ENCODE assay signal across 9 mouse cellular contexts in genomic region chrX:9221206-9221605, GRCm38 (mm10). TPM values are rescaled to one million over a fixed set of nuclear protein-coding genes. Genes with fewer than 3 reads are reported as not detected.
DNase-seq lines count a peak whose midpoint lies in the region; ATAC-seq lines count a peak whose summit lies in the region.
"Had no signal": no experiment of that assay in that cellular context is flagged by ENCODE, and none has a peak within 500 bp of the region (broad histone marks: within the 10 kb centered on the region; RNA-seq: fewer than 3 reads in every experiment).

No protein-coding gene starts in this region.

- no peaks in the 10 kb centered on the region for H3K4me1 ChIP-seq in kidney, embryonic 14.5 days (ENCODE audit: control insufficient read depth, insufficient read depth, low read length)
- H3K4me1 ChIP-seq in limb, embryonic 10.5 days, result no peaks in the 10 kb centered on the region
- H3K4me1 ChIP-seq in hindbrain, embryonic 16.5 days (ENCODE audit: control insufficient read depth, insufficient read depth, low read depth, low read length), result no peaks in the 10 kb centered on the region

- H3K27me3 ChIP-seq in kidney, embryonic 14.5 days (ENCODE audit: control insufficient read depth, insufficient read depth, low read length), result no peaks in the 10 kb centered on the region
- H3K27me3 ChIP-seq in limb, embryonic 10.5 days (ENCODE audit: low read depth, poor library complexity, severe bottlenecking), result no peaks in the 10 kb centered on the region
- no peaks in the 10 kb centered on the region for H3K27me3 ChIP-seq in hindbrain, embryonic 16.5 days (replicated peaks; ENCODE audit: control insufficient read depth, insufficient read depth, low read length)

- no peak overlapping the region for H3K9ac ChIP-seq in kidney, embryonic 14.5 days (ENCODE audit: low read depth, low read length)
- no peak overlapping the region for H3K9ac ChIP-seq in hindbrain, embryonic 16.5 days (ENCODE audit: low read depth, low read length)

- H3K4me3 ChIP-seq in kidney, embryonic 14.5 days (ENCODE audit: low read length), result no peak overlapping the region
- no peak overlapping the region for H3K4me3 ChIP-seq in limb, embryonic 10.5 days
- H3K4me3 ChIP-seq in hindbrain, embryonic 16.5 days (ENCODE audit: low read length), result no peak overlapping the region

- no peaks in the 10 kb centered on the region for H3K9me3 ChIP-seq in kidney, embryonic 14.5 days (ENCODE audit: control insufficient read depth, low read length)
- no peaks in the 10 kb centered on the region for H3K9me3 ChIP-seq in limb, embryonic 10.5 days (replicated peaks)
- no peaks in the 10 kb centered on the region for H3K9me3 ChIP-seq in hindbrain, embryonic 16.5 days (ENCODE audit: control insufficient read depth, low read length)

- peak; percentile 21 for DNase-seq in kidney, adult 11 months
- DNase-seq in CD4-positive, CD25-positive, alpha-beta regulatory T cell, adult 2 months (ENCODE audit: low read depth, low spot score), result peak; percentile 73
- DNase-seq in NIH3T3 (ENCODE audit: low read depth), result peak; percentile 71
- DNase-seq in embryo, embryonic 11 days, result peak; percentile 59
- DNase-seq in limb, embryonic 10.5 days (ENCODE audit: low spot score), result peak; percentile 44

- H3K36me3 ChIP-seq in kidney, embryonic 14.5 days (ENCODE audit: control insufficient read depth, insufficient read depth, low read length), result no peaks in the 10 kb centered on the region
- no peaks in the 10 kb centered on the region for H3K36me3 ChIP-seq in limb, embryonic 10.5 days
- no peaks in the 10 kb centered on the region for H3K36me3 ChIP-seq in hindbrain, embryonic 16.5 days (ENCODE audit: control insufficient read depth, insufficient read depth, low read length)

- no peak overlapping the region for H3K27ac ChIP-seq in kidney, embryonic 14.5 days (ENCODE audit: low read depth, low read length)
- H3K27ac ChIP-seq in limb, embryonic 10.5 days, result no peak overlapping the region
- H3K27ac ChIP-seq in hindbrain, embryonic 16.5 days (ENCODE audit: low read depth, low read length), result no peak overlapping the region

- H3K4me2 ChIP-seq in kidney, embryonic 14.5 days (replicated peaks; ENCODE audit: low read depth, low read length), result no peak overlapping the region
- H3K4me2 ChIP-seq in hindbrain, embryonic 16.5 days (ENCODE audit: low read length), result no peak overlapping the region

- 31% methylated on average over 6 of the region's 6 CpGs for WGBS in kidney, embryonic 14.5 days
- WGBS in limb, embryonic 10.5 days, result 43% methylated on average over 6 of the region's 6 CpGs
- WGBS in hindbrain, embryonic 16.5 days, result 26% methylated on average over 6 of the region's 6 CpGs

- ATAC-seq in kidney, embryonic 14.5 days (ENCODE audit: low FRiP score, low TSS enrichment), result no peak
- ATAC-seq in neutrophil, adult 5-6 weeks (ENCODE audit: extremely low read depth, insufficient number of reproducible peaks, low FRiP score, poor library complexity, severe bottlenecking), result peak; percentile 41; the same call in 1 of the 2 replicates
- no peak for ATAC-seq in hindbrain, embryonic 16.5 days

RNA-seq across cellular contexts. Expression of gene Lancl3, which starts 21.5 kb away (rescaled TPM):
- 0.59 and 0.77 TPM in 2 replicates for polyA plus RNA-seq in kidney, embryonic 14.5 days (2014; fragmentation: Nextera tagmentation; extraction: Ambion mirVana)
- polyA plus RNA-seq in limb, embryonic 10.5 days (2016; fragmentation: Nextera tagmentation; extraction: Ambion mirVana), result 0.09 and 0.18 TPM in 2 replicates
- 0.37 and 0.93 TPM in 2 replicates for total RNA-seq in neutrophil, adult 5-6 weeks (2017)
- polyA plus RNA-seq in hindbrain, embryonic 16.5 days (2015; fragmentation: Nextera tagmentation; extraction: Ambion mirVana), result 4.9 and 5.2 TPM in 2 replicates

RNA-seq across cellular contexts. Expression of gene Gm14862, which starts 35.5 kb away (rescaled TPM):
- not detected in 2 replicates for polyA plus RNA-seq in kidney, embryonic 14.5 days (2014; fragmentation: Nextera tagmentation; extraction: Ambion mirVana)
- not detected in 2 replicates for polyA plus RNA-seq in limb, embryonic 10.5 days (2016; fragmentation: Nextera tagmentation; extraction: Ambion mirVana)
- not detected in 2 replicates for total RNA-seq in neutrophil, adult 5-6 weeks (2017)
- not detected in 2 replicates for polyA plus RNA-seq in hindbrain, embryonic 16.5 days (2015; fragmentation: Nextera tagmentation; extraction: Ambion mirVana)
- polyA plus RNA-seq: frontal cortex, adult 2 months had no signal

RNA-seq across cellular contexts. Expression of gene Xk, which starts 51.4 kb away (rescaled TPM):
- polyA plus RNA-seq in kidney, embryonic 14.5 days (2014; fragmentation: Nextera tagmentation; extraction: Ambion mirVana), result 1.1 and 2.0 TPM in 2 replicates
- 1.7 and 1.9 TPM in 2 replicates for polyA plus RNA-seq in limb, embryonic 10.5 days (2016; fragmentation: Nextera tagmentation; extraction: Ambion mirVana)
- 2.3 and 3.7 TPM in 2 replicates for total RNA-seq in neutrophil, adult 5-6 weeks (2017)
- 5.7 TPM in 2 replicates for polyA plus RNA-seq in hindbrain, embryonic 16.5 days (2015; fragmentation: Nextera tagmentation; extraction: Ambion mirVana)

Comparison
In these comparisons a context has a peak if more than half of its experiments do, and no peak if none do; other contexts are left out.
1. DNase-seq: peak in every context shown above with its lines; median percentile 73 in CD4-positive, CD25-positive, alpha-beta regulatory T cell, adult 2 months; 71 in NIH3T3; 59 in embryo, embryonic 11 days; 44 in limb, embryonic 10.5 days; 21 in kidney, adult 11 months.